Mouse (Mus musculus): ENCODE data around the gene Dnmt1.

DNA sequence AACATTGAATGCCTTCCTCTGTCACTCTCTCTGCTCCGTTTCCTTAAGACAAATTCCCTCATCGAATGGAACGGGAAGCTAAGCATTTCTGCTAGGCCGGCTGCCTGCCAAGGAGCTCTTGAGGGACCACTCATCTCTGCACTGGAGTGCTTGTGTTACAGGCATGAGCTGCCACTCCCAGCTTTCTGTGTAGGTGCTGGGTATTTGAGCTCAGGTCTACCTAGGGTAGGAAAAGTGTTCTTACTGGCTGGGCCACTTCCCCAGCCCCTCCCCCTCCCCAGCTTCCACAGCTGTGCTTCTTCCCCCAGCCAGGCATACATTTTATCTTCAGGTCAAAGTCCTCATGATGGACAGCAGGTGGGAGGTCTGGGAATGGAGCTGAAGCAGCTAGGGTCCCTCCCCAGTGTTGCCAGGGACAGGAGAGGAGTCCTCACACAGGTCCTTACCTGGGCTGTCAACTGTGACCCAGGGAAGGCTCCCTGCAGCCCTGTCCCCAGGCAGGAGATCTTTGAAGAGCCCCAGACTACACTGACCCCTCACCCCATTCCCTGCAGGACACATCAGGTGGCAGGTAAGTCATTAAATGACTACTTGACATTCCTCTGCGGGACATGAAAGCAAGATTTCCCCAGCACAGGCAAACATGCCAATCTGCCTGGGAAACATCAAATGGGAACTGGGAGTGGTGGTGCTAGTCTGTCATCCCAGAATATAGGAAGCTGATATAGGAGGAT, 33.6 kb upstream of the Dnmt1 start:
- TF ChIP-seq ZC3H11A (IDR thresholded peaks at IDR 0.05; ENCODE audit: borderline replicate concordance, low read depth, low read length) (no peak), HCFC1 (IDR thresholded peaks at IDR 0.05; ENCODE audit: borderline replicate concordance, insufficient read depth, low read length) (no peak), ZNF384 (IDR thresholded peaks at IDR 0.05; ENCODE audit: low read depth, low read length) (no peak)
